Mouse (Mus musculus) heart, postnatal 0 days (tissue): ENCODE data around the gene Arx. TPM values are rescaled to one million over a fixed set of nuclear protein-coding genes. Genes with fewer than 3 reads are reported as not detected.

Source experiments
- ATAC-seq: fragments of 200-750 bp; cut with Nextera tagmentation; 2 replicates; pipeline ENCODE4 v1.8.0; 2017; ENCODE audit warnings: low read depth, moderate number of reproducible peaks, moderate library complexity; ENCODE audit not compliant: insufficient read depth
- DNase-seq: peaks from one replicate; pipeline ENCODE4 v3.0.0-alpha.2; 2016; ENCODE audit warnings: low spot score
- H3K27ac ChIP-seq: fragments of 300-500 bp; sonication (generic); 2 replicates; pipeline ENCODE4 v1.5.1; 2014; ENCODE audit warnings: low read depth, mild to moderate bottlenecking
- H3K27me3 ChIP-seq: fragments of 300-500 bp; sonication (generic); 2 replicates; pipeline ENCODE4 v1.6.1; 2014; ENCODE audit warnings: low read length, mixed read lengths; ENCODE audit not compliant: control insufficient read depth, insufficient read depth
- H3K36me3 ChIP-seq: fragments of 300-500 bp; sonication (generic); replicated peaks from 2 replicates; pipeline ENCODE4 v1.6.1; 2014; ENCODE audit warnings: low read length, mixed read lengths; ENCODE audit not compliant: control insufficient read depth, insufficient read depth
- H3K4me1 ChIP-seq: fragments of 300-500 bp; sonication (generic); 2 replicates; pipeline ENCODE4 v1.6.1; 2014; ENCODE audit warnings: antibody characterized with exemption; ENCODE audit not compliant: control insufficient read depth, insufficient read depth
- H3K4me2 ChIP-seq: fragments of 300-500 bp; sonication (generic); 2 replicates; pipeline ENCODE4 v1.6.1; 2014; ENCODE audit warnings: low read depth, mild to moderate bottlenecking, low read length, moderate library complexity
- H3K4me3 ChIP-seq: fragments of 300-500 bp; sonication (generic); 2 replicates; pipeline ENCODE4 v1.5.1; 2014; ENCODE audit warnings: low read depth, low read length
- H3K9ac ChIP-seq: fragments of 300-500 bp; sonication (generic); replicated peaks from 2 replicates; pipeline ENCODE4 v1.6.1; 2014; ENCODE audit warnings: low read depth, low read length, mixed read lengths
- H3K9me3 ChIP-seq: fragments of 300-500 bp; sonication (generic); replicated peaks from 2 replicates; pipeline ENCODE4 v1.6.1; 2016; ENCODE audit warnings: low read length; ENCODE audit not compliant: control insufficient read depth
- CTCF ChIP-seq: IDR thresholded peaks from 2 replicates; pipeline ENCODE4 v1.5.1; 2016; ENCODE audit warnings: antibody characterized with exemption, control low read depth, low read depth
- EP300 ChIP-seq: IDR thresholded peaks from 2 replicates; pipeline ENCODE4 v1.6.1; 2016; ENCODE audit warnings: antibody characterized with exemption, low read depth
- WGBS: fragments of 180-500 bp; shearing (Covaris S2); extraction: QIAGEN DNeasy Blood & Tissue Kit; methylation state at CpG from one replicate; pipeline ENCODE4 v1.1.7; 2014; 5-methylcytosine and 5-hydroxymethylcytosine counted together
- polyA plus RNA-seq: library from polyadenylated mRNA; unstranded; fragments of >200 nt; fragmentation: Nextera tagmentation; extraction: Ambion mirVana; gene quantifications from 2 replicates; pipeline ENCODE4 v1.2.1, GENCODE M21; 2015
- total RNA-seq: library from RNA; depleted of rRNA; stranded (reverse); fragments of >200 nt; gene quantifications from 2 replicates; pipeline ENCODE4 v1.2.3, GENCODE M21; 2014; ENCODE audit warnings: low replicate concordance

The Arx gene
- total and polyA plus RNA-seq, 2 experiments from 2014 or later, result not detected

DNA sequence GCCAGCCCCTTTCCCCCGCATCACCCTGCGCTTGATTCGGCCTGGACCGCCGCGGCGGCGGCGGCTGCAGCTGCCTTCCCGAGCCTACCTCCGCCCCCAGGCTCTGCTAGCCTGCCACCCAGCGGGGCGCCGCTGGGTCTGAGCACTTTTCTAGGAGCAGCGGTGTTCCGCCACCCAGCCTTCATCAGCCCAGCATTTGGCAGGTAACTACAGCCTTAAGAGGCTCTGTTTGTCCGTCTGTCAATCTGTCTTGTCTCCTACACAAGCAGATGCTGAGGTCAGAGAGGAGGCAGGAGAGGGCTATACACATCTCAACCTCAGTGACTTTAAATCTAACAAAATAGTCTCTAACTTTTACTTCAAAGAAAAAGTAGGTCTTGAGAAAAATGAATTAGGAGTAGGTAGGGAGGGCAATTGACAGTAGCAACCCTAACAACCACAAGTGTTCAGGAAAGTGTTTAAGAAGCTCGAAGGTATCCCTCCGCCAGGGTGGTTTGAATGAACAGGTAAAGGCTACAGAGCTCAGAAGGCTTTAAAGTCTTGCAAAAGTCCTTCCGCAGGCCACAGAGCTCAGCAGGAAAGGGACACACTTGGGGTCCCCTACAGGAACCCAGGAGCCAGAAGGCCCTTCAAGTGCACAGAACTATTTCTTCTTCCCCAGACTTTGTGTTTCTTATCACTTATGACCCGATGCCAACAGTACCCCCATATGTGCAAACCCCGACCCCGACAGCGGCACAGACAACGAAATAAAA lies 8.7 kb downstream of the Arx start:
- WGBS, result 12% methylated on average over 20 of the region's 25 CpGs
- H3K36me3 ChIP-seq, result no peaks in the 10 kb centered on the region
- no peak overlapping the region for H3K27ac ChIP-seq
- H3K4me3 ChIP-seq, result no peak overlapping the region
- DNase-seq (no peak), ATAC-seq (no peak)
- no peaks in the 10 kb centered on the region for H3K4me1 ChIP-seq
- no peaks in the 10 kb centered on the region for H3K9me3 ChIP-seq
- no peak overlapping the region for H3K4me2 ChIP-seq
- TF ChIP-seq EP300 (no peak), CTCF (no peak)
- peaks cover 90% of the 10 kb centered on the region for H3K27me3 ChIP-seq
- no peak overlapping the region for H3K9ac ChIP-seq

DNA sequence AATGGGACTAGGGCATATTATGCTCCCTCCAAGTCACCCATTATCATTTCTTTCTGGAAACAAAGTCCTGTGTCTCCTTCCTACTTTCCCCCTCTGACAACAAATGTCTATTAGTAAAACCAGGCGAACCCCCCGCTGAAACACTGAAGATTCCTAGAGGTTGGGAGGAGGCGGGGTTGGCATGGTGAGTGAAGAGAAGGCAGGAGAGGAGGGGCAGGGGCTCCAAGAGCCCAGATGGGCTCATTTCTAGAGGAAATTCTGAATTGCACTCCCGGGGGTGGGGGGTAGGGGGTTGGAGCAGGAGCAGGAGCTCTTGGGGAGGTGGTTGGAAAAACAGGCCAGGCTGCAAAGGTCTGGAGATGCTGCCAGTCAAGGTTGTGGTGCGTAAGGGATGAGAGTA lies 9.6 kb downstream of the Arx start:
- Histone ChIP-seq H3K36me3 (no peaks in the 10 kb centered on the region), H3K4me1 (no peaks in the 10 kb centered on the region), H3K27ac (no peak overlapping the region), H3K4me2 (no peak overlapping the region), H3K9me3 (no peaks in the 10 kb centered on the region), H3K27me3 (peaks cover 92% of the 10 kb centered on the region), H3K9ac (no peak overlapping the region), H3K4me3 (no peak overlapping the region)
- ATAC-seq, result no peak
- 17% methylated on average over 5 of the region's 5 CpGs for whole genome bisulfite sequencing
- TF ChIP-seq CTCF (no peak), EP300 (no peak)
- no peak for DNase-seq

- no peak for ATAC-seq
- H3K27me3 ChIP-seq, result peaks cover 93% of the 10 kb centered on the region
Measured at GRCm38 (mm10) chrX:93297001-93297441, 10.8 kb downstream of the Arx start.

GRCm38 (mm10) chrX:93299046-93299626 lies 12.9 kb downstream of the Arx start:
- TF ChIP-seq EP300, result no peak
- TF ChIP-seq CTCF, result no peak
- peak overlapping the region; percentile 31 for H3K4me3 ChIP-seq

More at GRCm38 (mm10) chrX:93297001-93297441, 10.8 kb downstream of the Arx start:
- H3K9ac ChIP-seq, result no peak overlapping the region
- no peaks in the 10 kb centered on the region for H3K36me3 ChIP-seq
- no peaks in the 10 kb centered on the region for H3K9me3 ChIP-seq
- no peak for DNase-seq
- 20% methylated on average over 38 of the region's 40 CpGs for WGBS
- H3K27ac ChIP-seq, result no peak overlapping the region
- no peaks in the 10 kb centered on the region for H3K4me1 ChIP-seq
- H3K4me3 ChIP-seq, result peak overlapping the region; percentile 35
- peak overlapping the region; percentile 54 for H3K4me2 ChIP-seq
- TF ChIP-seq EP300 (no peak), CTCF (no peak)

DNA sequence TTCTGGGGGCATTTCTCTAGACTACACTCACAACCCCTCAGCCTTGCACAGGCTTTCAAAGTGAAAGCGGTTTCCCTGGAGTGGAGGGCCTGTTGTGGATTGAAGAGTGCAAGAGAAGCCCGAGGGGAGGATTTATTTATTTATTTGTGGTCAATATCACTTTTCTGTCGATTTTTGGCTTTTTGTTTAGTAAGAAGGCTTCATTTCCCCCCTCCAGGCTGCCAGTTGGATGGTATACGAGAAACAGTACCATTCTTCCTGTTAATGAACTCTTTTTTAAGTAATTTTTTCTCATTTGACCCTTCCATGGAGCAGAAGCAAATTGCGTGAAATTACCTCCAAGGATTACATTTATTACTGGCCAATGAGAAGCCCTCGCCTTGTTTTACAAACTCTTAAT lies 13.5 kb downstream of the Arx start:
- Histone ChIP-seq H3K27me3 (peaks cover 78% of the 10 kb centered on the region), H3K4me3 (peak overlapping the region; percentile 31; the same call in 1 of the 2 replicates), H3K4me1 (no peaks in the 10 kb centered on the region), H3K27ac (no peak overlapping the region), H3K9ac (no peak overlapping the region), H3K9me3 (no peaks in the 10 kb centered on the region), H3K36me3 (no peaks in the 10 kb centered on the region), H3K4me2 (0 out of 2 replicates have a peak overlapping the region, but pooled peaks have one; percentile 63)
- WGBS, result 30% methylated on average over 6 of the region's 6 CpGs
- no peak for DNase-seq
- no peak for TF ChIP-seq EP300
- no peak for TF ChIP-seq CTCF
- ATAC-seq, result no peak

More at GRCm38 (mm10) chrX:93299046-93299626, 12.9 kb downstream of the Arx start:
- no peak overlapping the region for H3K27ac ChIP-seq
- no peaks in the 10 kb centered on the region for H3K9me3 ChIP-seq
- WGBS, result 12% methylated on average over 39 of the region's 43 CpGs
- H3K36me3 ChIP-seq, result no peaks in the 10 kb centered on the region
- no peak overlapping the region for H3K9ac ChIP-seq
- H3K27me3 ChIP-seq, result peaks cover 84% of the 10 kb centered on the region
- H3K4me2 ChIP-seq, result peak overlapping the region; percentile 63
- DNase-seq, result no peak
- no peaks in the 10 kb centered on the region for H3K4me1 ChIP-seq
- ATAC-seq, result no peak
